Mouse (Mus musculus) liver, embryonic 14.5 days (tissue): Measurements from ENCODE around the gene Mrps23. TPM values are rescaled to one million over a fixed set of nuclear protein-coding genes. Genes with fewer than 3 reads are reported as not detected.
"Not testable (repeated sequence)": the region's sequence is repeated elsewhere in the genome, so short reads cannot be mapped to it uniquely, and the experiment has no call there.

ENCODE experiments used
- ATAC-seq: fragments of 200-750 bp; cut with Nextera tagmentation; 2 replicates; pipeline ENCODE4 v1.8.0; 2017; ENCODE audit warnings: moderate number of reproducible peaks, mild to moderate bottlenecking, moderate library complexity; ENCODE audit not compliant: insufficient read depth
- DNase-seq, 3 experiments: peaks; one replicate each; pipeline ENCODE4 v3.0.0-alpha.2; 2012 to 2013; ENCODE audit warnings: low read depth in 3 of 3, low spot score in 3 of 3
- H3K27ac ChIP-seq: fragments of 300-500 bp; sonication (generic); 2 replicates; pipeline ENCODE4 v1.5.1; 2014; ENCODE audit warnings: moderate library complexity, mild to moderate bottlenecking, control low read depth, inconsistent platforms
- H3K27me3 ChIP-seq: fragments of 300-500 bp; sonication (generic); 2 replicates; pipeline ENCODE4 v1.6.1; 2014; ENCODE audit warnings: mild to moderate bottlenecking, low read length, moderate library complexity; ENCODE audit not compliant: control insufficient read depth, insufficient read depth
- H3K36me3 ChIP-seq: fragments of 300-500 bp; sonication (generic); replicated peaks from 2 replicates; pipeline ENCODE4 v1.6.1; 2014; ENCODE audit warnings: low read depth; ENCODE audit not compliant: control insufficient read depth, insufficient read depth
- H3K4me1 ChIP-seq, 2 experiments: fragments of 200-500 bp in 1 of 2; fragments of 300-500 bp in 1 of 2; sonication (generic) in 1 of 2; replicated peaks; 2 replicates each; pipeline ENCODE4 v1.6.1; 2012 to 2014; ENCODE audit warnings: antibody characterized with exemption in 1 of 2, inconsistent platforms in 1 of 2, low read length in 1 of 2; ENCODE audit not compliant: control insufficient read depth in 2 of 2, insufficient read depth in 2 of 2
- H3K4me2 ChIP-seq: fragments of 300-500 bp; sonication (generic); 2 replicates; pipeline ENCODE4 v1.6.1; 2014; ENCODE audit warnings: low read depth, mild to moderate bottlenecking, control low read depth, moderate library complexity
- H3K4me3 ChIP-seq, 2 experiments: fragments of 200-500 bp in 1 of 2; fragments of 300-500 bp in 1 of 2; sonication (generic) in 1 of 2; 2 replicates each; pipeline ENCODE4 v1.5.1; 2012 to 2014; ENCODE audit warnings: low read depth in 2 of 2, low read length in 2 of 2, mild to moderate bottlenecking in 2 of 2, control low read depth in 1 of 2, inconsistent platforms in 1 of 2, moderate library complexity in 1 of 2; ENCODE audit not compliant: insufficient read depth in 1 of 2
- H3K9ac ChIP-seq: fragments of 300-500 bp; sonication (generic); replicated peaks from 2 replicates; pipeline ENCODE4 v1.6.1; 2014; ENCODE audit warnings: mild to moderate bottlenecking, control low read depth, moderate library complexity
- H3K9me3 ChIP-seq: fragments of 300-500 bp; sonication (generic); 2 replicates; pipeline ENCODE4 v1.6.1; 2016; ENCODE audit warnings: low read length, mixed read lengths; ENCODE audit not compliant: control insufficient read depth
- CTCF ChIP-seq: IDR thresholded peaks from 2 replicates; pipeline ENCODE4 v1.5.1; 2016; ENCODE audit warnings: antibody characterized with exemption, low read depth, control low read depth
- EP300 ChIP-seq: IDR thresholded peaks from 2 replicates; pipeline ENCODE4 v1.6.1; 2016; ENCODE audit warnings: antibody characterized with exemption, low read depth
- WGBS: fragments of 180-500 bp; shearing (Covaris S2); extraction: QIAGEN DNeasy Blood & Tissue Kit; methylation state at CpG from one replicate; pipeline ENCODE4 v1.1.7; 2014; ENCODE audit not compliant: insufficient replicate concordance; 5-methylcytosine and 5-hydroxymethylcytosine counted together
- polyA plus RNA-seq, 2 experiments: library from polyadenylated mRNA; depleted of rRNA in 1 of 2; stranded (reverse) in 1 of 2; unstranded in 1 of 2; fragments of >200 nt; fragmentation: Nextera tagmentation in 1 of 2; extraction: Ambion mirVana in 1 of 2; gene quantifications; 2 replicates each; pipeline versions ENCODE4 v1.2.1 to v1.2.3; 2012 to 2014

The Mrps23 gene
- polyA plus RNA-seq, 2 experiments = 30.2 to 33.7 TPM

DNA sequence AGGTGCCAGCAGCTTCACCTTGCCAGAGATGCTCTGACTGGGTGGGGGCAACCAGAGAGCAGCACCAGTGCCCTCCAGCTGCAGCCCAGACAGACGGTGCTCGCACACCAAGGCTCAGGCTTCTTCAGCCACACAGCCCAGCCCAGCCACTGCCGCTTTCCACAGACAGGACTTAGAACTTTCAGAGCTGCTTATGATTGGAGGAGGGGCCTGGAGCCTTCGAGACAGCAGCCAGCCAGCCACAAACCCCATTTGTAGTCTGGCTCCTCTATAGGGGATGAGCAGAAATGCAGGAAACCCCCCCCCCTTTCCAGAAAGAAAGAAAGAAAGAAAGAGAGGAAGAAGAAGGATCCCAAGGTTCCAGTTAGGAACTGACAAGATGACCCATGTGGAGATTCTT lies 11.6 kb upstream of the Mrps23 start:
- WGBS = 9% methylated on average over 4 of the region's 4 CpGs
- Histone ChIP-seq H3K9me3 (no peaks in the 10 kb centered on the region), H3K36me3 (no peaks in the 10 kb centered on the region), H3K4me2 (no peak overlapping the region), H3K4me1 (0 out of 4 replicates have a peak, but pooled peaks cover 0 to 2% of the 10 kb centered on the region in 2 experiments), H3K27ac (no peak overlapping the region), H3K9ac (no peak overlapping the region), H3K4me3 (no peak overlapping the region), H3K27me3 (peaks cover 46% of the 10 kb centered on the region)
- DNase-seq (no peak), ATAC-seq (no peak)
- TF ChIP-seq EP300 = no peak
- TF ChIP-seq CTCF = no peak

DNA sequence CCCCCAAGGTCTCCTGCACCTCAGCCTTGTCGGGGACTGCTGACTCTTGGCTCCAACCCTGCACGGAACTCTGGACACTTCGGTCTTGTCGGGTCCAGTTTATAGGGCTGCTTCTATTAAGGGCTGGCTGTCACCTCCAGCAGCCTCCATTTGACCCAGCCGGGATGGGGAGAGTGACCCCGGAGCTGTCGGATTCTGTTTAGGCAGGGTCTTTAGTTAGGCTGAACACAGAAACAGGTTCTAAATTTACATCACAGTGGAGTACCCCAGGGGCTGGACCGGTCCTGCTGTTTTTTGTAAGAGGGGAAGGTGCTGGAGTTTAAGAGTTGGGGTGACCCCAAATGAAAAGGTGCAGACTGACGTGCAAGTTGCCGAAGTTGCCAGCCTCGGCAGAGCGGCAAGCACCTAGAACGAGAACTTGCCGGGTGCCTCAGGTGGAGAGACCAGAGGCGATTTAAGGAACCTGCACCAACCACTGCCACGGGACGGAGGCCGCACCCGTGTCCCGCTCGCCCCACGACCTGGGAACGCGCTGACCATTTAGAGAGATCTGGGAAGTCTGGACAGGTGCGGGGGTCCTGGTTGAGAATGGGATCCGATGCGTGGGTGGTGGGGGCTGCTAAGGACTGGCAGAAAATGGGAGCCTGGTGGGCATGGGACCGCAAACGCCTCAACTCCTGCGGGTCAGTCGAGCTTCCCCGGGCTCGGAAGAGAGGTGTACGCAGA lies 10.9 kb upstream of the Mrps23 start:
- H3K36me3 ChIP-seq = no peaks in the 10 kb centered on the region
- H3K9ac ChIP-seq = no peak overlapping the region
- H3K4me2 ChIP-seq = peak overlapping the region; percentile 25
- H3K9me3 ChIP-seq = no peaks in the 10 kb centered on the region
- peaks cover 44% of the 10 kb centered on the region for H3K27me3 ChIP-seq
- TF ChIP-seq CTCF = no peak
- TF ChIP-seq EP300 = no peak
- DNase-seq (no peak), ATAC-seq (no peak)
- H3K4me1 ChIP-seq = 0 out of 4 replicates have a peak, but pooled peaks cover 0 to 2% of the 10 kb centered on the region in 2 experiments
- no peak overlapping the region for H3K4me3 ChIP-seq
- 5% methylated on average over 34 of the region's 34 CpGs for WGBS
- no peak overlapping the region for H3K27ac ChIP-seq

DNA sequence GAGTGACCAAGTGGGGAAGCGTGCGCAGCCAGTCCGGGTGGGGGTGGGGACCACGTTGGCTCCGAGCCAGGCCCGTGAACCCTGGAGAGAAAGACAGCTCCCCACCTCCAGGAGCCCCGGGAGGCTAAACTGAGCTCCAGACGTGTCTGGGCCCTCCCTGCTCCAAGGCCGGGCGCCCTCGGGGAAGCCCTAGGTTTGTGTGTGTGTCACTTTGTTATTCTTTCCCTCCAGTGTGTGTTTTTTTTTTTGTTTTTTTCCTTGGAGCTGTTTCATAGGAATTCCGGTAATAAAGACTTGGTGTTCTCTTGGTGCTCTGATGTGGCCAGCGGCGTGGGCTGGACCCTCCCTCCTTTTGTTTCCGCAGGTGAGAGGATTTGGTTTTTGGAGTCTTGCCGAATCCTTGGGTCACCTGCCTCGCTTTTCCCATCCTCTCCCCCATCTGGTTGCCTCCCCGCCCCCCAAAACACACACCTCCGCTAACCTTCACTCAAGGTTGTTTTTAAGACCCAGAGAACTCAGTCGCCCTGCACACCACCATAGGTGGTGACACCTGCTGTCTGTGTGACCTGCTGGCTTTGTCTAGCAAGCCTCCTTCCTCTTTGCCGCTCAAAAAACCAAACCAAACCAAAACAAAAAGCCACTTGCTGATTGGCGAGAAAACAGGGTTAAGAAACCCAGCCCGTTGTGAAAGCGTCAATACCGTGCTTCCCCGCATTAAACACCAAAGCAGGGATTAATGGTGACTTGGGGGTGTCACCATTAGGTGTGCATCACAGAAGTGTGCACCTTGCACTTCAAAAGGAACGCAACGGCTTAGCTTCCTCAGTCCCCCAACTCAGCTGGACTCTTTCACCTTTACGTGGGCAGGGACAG lies 10.1 kb upstream of the Mrps23 start:
- H3K4me1 ChIP-seq = 0 out of 4 replicates have a peak, but pooled peaks cover 0 to 2% of the 10 kb centered on the region in 2 experiments
- H3K27ac ChIP-seq = no peak overlapping the region
- no peak overlapping the region for H3K9ac ChIP-seq
- peak overlapping the region; percentile 25 for H3K4me2 ChIP-seq
- H3K27me3 ChIP-seq = peaks cover 44% of the 10 kb centered on the region
- WGBS = 5% methylated on average over 29 of the region's 29 CpGs
- H3K36me3 ChIP-seq = no peaks in the 10 kb centered on the region
- peak overlapping the region in 1 of 2 experiments; percentile 8; a peak in 1 of 4 replicates for H3K4me3 ChIP-seq
- H3K9me3 ChIP-seq = no peaks in the 10 kb centered on the region
- TF ChIP-seq EP300 (no peak), CTCF (no peak)
- no peak for ATAC-seq
- DNase-seq = no peak

DNA sequence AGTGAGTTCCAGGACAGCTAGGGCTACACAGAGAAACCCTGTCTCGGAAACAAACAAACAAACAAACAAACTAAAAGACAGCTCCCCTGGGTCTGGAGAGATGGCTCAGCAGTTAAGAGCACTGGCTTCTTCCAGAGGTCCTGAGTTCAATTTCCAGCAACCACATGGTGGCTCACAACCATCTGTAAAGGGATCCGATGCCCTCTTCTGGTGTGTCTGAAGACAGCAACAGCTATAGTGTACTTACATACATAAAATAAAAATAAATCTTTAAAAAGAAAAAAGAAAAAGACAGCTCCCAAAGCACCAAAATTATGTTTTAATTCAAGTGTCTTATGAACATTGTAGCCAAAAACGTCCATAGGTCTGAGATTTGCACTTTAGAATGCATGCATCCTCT lies 8.5 kb upstream of the Mrps23 start:
- not testable (repeated sequence) for H3K4me2 ChIP-seq, DNase-seq, H3K27ac ChIP-seq, ATAC-seq, H3K9ac ChIP-seq, H3K36me3 ChIP-seq, H3K4me1 ChIP-seq, H3K4me3 ChIP-seq, H3K9me3 ChIP-seq
- H3K27me3 ChIP-seq = peaks cover 44% of the 10 kb centered on the region
- WGBS = 56% methylated on average over 3 of the region's 3 CpGs

DNA sequence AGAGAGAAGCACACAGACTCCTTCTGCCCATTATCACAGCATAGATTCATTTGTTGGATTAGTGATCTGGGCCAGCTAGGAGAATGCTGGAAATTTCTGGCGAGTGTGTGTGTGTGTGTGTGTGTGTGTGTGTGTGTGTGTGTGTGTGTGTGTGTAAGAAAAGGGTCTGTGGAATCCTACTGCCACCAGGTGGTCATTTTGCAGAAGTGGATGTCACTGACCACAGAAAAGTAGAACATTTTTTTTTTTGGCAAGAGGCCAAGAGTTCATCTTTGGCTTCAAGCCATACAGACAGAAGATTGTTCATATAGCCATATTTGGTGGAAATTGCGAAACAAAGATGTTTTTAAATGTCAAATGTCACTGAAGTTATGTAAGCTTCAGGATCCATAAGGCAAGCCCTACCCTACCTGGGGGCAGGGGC lies 7.0 kb upstream of the Mrps23 start:
- H3K27ac ChIP-seq = no peak overlapping the region
- H3K27me3 ChIP-seq = peaks cover 33% of the 10 kb centered on the region
- no peak overlapping the region for H3K4me2 ChIP-seq
- no peak overlapping the region for H3K9ac ChIP-seq
- TF ChIP-seq CTCF (peak; percentile 57), EP300 (no peak)
- H3K4me1 ChIP-seq = peaks cover 6 to 10% of the 10 kb centered on the region in 2 experiments; a peak in 3 of 4 replicates
- no peaks in the 10 kb centered on the region for H3K9me3 ChIP-seq
- H3K4me3 ChIP-seq = no peak overlapping the region
- ATAC-seq (no peak), DNase-seq (no peak)
- WGBS = 0% methylated on average over 2 of the region's 2 CpGs
- H3K36me3 ChIP-seq = no peaks in the 10 kb centered on the region
